Mouse (Mus musculus): ENCODE measurements around the gene Zfp652. TPM values are rescaled to one million over a fixed set of nuclear protein-coding genes. Genes with fewer than 3 reads are reported as not detected.

The Zfp652 gene
- polyA plus RNA-seq, 1 experiment from 2014 or later, result 6.3 TPM

Other genes starting within 250 kb of the Zfp652 start
- 0.07 TPM in 1 of 2 replicates, not detected in the other for gene Nxph3, start 198.1 kb upstream of the Zfp652 start, polyA plus RNA-seq (2015; fragmentation: Nextera tagmentation; extraction: Ambion mirVana)
- gene Ngfr, start 124.9 kb upstream of the Zfp652 start, polyA plus RNA-seq (2015; fragmentation: Nextera tagmentation; extraction: Ambion mirVana), result 1.8 and 2.7 TPM in 2 replicates
- gene Phb, start 45.7 kb upstream of the Zfp652 start, polyA plus RNA-seq (2015; fragmentation: Nextera tagmentation; extraction: Ambion mirVana), result 184 and 209 TPM in 2 replicates
- gene B130006D01Rik, start 10.9 kb downstream of the Zfp652 start, polyA plus RNA-seq (2015; fragmentation: Nextera tagmentation; extraction: Ambion mirVana), result 0.37 and 0.44 TPM in 2 replicates
- 5.2 and 6.2 TPM in 2 replicates for gene Phospho1, start 111.8 kb downstream of the Zfp652 start, polyA plus RNA-seq (2015; fragmentation: Nextera tagmentation; extraction: Ambion mirVana)
- gene Gngt2, start 124.5 kb downstream of the Zfp652 start, polyA plus RNA-seq (2015; fragmentation: Nextera tagmentation; extraction: Ambion mirVana), result 13.8 and 15.3 TPM in 2 replicates
- 5.8 and 6.3 TPM in 2 replicates for gene Abi3, start 129.8 kb downstream of the Zfp652 start, polyA plus RNA-seq (2015; fragmentation: Nextera tagmentation; extraction: Ambion mirVana)
- 0.13 and 0.27 TPM in 2 replicates for gene B4galnt2, start 202.2 kb downstream of the Zfp652 start, polyA plus RNA-seq (2015; fragmentation: Nextera tagmentation; extraction: Ambion mirVana)